Mouse (Mus musculus) thymus, adult 18-20 months (tissue): Measurements from ENCODE around the gene Stk11ip.

ENCODE experiments used
- DNase-seq, 2 experiments: peaks; one replicate each; pipeline ENCODE4 v3.0.0; 2022; ENCODE audit warnings: mixed read lengths in 2 of 2

Gene Stk11ip

GRCm38 (mm10) chr1:75573715-75574114 lies 52.4 kb downstream of the Stk11ip start:
- no peak for DNase-seq

- no peak for DNase-seq
Observed at GRCm38 (mm10) chr1:75574476-75575310, 53.4 kb downstream of the Stk11ip start.

- no peak for DNase-seq
Observed at GRCm38 (mm10) chr1:75581936-75582624, 60.8 kb downstream of the Stk11ip start.

DNA sequence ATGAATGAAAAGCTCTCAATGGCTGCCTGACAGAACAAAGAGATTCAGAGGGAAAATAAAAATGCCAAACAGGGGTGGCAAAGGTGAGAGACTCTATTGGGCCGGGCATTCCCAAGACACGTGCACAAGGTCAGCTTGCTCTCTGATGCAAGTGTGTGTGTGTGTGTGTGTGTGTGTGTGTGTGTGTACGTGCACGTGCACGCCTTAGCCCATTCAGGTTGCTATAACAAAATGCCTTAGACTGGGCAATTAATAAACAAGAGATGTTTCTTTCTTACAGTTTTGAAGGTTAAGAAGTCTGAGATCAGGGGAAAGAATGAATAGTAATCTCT lies 61.3 kb downstream of the Stk11ip start:
- DNase-seq, result no peak

DNA sequence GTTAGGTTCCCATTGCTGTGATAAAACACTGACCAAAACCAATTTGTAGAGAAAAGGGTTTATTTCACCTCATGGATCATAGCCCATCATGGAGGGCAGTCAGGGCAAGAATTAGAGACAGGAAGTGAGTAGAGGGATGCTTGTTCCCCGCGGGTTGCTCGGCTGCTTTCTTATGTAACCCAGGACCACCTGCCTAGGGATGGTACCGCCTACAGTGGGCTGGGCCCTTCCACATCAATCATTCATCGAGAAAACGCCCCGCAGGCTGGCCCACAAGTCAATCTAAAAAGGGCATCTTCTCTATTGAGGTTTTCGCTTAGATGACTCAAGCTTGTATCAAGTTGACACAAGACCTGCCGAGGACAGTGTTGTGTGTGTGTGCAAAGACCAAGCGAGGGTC lies 61.7 kb downstream of the Stk11ip start:
- no peak for DNase-seq

GRCm38 (mm10) chr1:75586791-75587190 lies 65.5 kb downstream of the Stk11ip start:
- no peak for DNase-seq
